Mouse (Mus musculus): ENCODE measurements around the gene Zfp512b.

- TF ChIP-seq CTCF (IDR thresholded peaks at IDR 0.05; ENCODE audit: low read depth, low read length) (no peak), POLR2A (IDR thresholded peaks at IDR 0.05; ENCODE audit: extremely low read depth, insufficient read depth, low read length) (no peak)
Measured at GRCm38 (mm10) chr2:181548682-181549081, 43.9 kb downstream of the Zfp512b start.
